ENCODE assay signal across 8 mouse cellular contexts in the genomic region with DNA sequence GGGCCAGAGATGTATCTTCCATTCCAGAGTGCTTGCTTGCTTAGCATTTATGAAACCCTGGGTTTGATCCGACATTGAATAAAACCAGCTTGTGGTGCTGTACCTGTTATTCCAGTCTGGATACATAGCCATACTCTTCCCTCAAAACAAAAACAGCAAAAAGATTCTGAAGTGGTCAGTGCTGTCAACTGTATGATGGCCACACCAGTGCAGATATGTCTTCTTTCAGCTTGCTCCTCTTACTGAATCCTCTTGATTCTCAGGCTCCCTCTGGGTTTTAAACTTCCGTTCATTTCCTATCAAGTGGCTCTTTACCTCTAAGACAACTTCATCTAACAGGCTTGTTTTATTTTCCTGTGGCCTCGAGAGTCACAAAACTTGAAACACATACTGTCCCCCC. TPM values are rescaled to one million over a fixed set of nuclear protein-coding genes. Genes with fewer than 3 reads are reported as not detected.
DNase-seq lines count a peak whose midpoint lies in the region; ATAC-seq and TF ChIP-seq lines count a peak whose summit lies in the region.

A gene (minus strand): TSS at position 101 of the 400 bp plus-strand sequence.

- intact Hi-C loops in gastrocnemius, postnatal 14 days (cut with DNase I; ENCODE audit: low total_unique reads), result no loop called here

- peak within 1 kb of the TSS; percentile 93 for H3K27ac ChIP-seq in heart, embryonic 12.5 days (ENCODE audit: poor library complexity, severe bottlenecking)
- peak within 1 kb of the TSS; percentile 77; the same call in 1 of the 2 replicates for H3K27ac ChIP-seq in limb, embryonic 14.5 days (replicated peaks; ENCODE audit: low read depth, low read length)

- DNase-seq in gastrocnemius, postnatal 4 days (ENCODE audit: low spot score in 2 of 2), result no peak
- no peak for DNase-seq in gastrocnemius, postnatal 14 days
- DNase-seq in adrenal gland, postnatal 14 days, result no peak
- DNase-seq in limb, embryonic 14.5 days (ENCODE audit: low spot score), result no peak
- no peak for DNase-seq in embryo, embryonic 10.5 days (ENCODE audit: low spot score)
- no peak for DNase-seq in thymus, adult 18-20 months
- DNase-seq in c-Kit-positive CD71-positive TER-119-positive erythroid progenitor cells, embryonic 14.5 days (ENCODE audit: low spot score), result no peak

- no peaks in the 10 kb centered on the region for H3K36me3 ChIP-seq in heart, embryonic 12.5 days
- peaks cover 3% of the 10 kb centered on the region; the same call in 1 of the 2 replicates for H3K36me3 ChIP-seq in limb, embryonic 14.5 days (ENCODE audit: control insufficient read depth, insufficient read depth, low read length)

- H3K27me3 ChIP-seq in heart, embryonic 12.5 days (replicated peaks), result no peaks in the 10 kb centered on the region
- H3K27me3 ChIP-seq in limb, embryonic 14.5 days (ENCODE audit: control insufficient read depth, insufficient read depth, low read length), result no peaks in the 10 kb centered on the region

- no peak for TF ChIP-seq POLR2A in limb, embryonic 14.5 days (IDR thresholded peaks at IDR 0.05; ENCODE audit: borderline replicate concordance, extremely low read depth, insufficient read depth, insufficient read length)

- peaks cover 21% of the 10 kb centered on the region for H3K4me1 ChIP-seq in heart, embryonic 12.5 days (replicated peaks)
- H3K4me1 ChIP-seq in limb, embryonic 14.5 days (ENCODE audit: control insufficient read depth, insufficient read depth, low read length), result peaks cover 10% of the 10 kb centered on the region

- H3K9me3 ChIP-seq in heart, embryonic 12.5 days (replicated peaks), result peaks cover 8% of the 10 kb centered on the region; the same call in 1 of the 2 replicates
- H3K9me3 ChIP-seq in limb, embryonic 14.5 days (ENCODE audit: control insufficient read depth, low read length), result no peaks in the 10 kb centered on the region

- peak within 1 kb of the TSS; percentile 63 for H3K9ac ChIP-seq in heart, embryonic 12.5 days
- H3K9ac ChIP-seq in limb, embryonic 14.5 days (ENCODE audit: low read depth, low read length, severe bottlenecking), result peak within 1 kb of the TSS; percentile 85; the same call in 1 of the 2 replicates

- peak within 1 kb of the TSS; percentile 83 for H3K4me2 ChIP-seq in heart, embryonic 12.5 days
- H3K4me2 ChIP-seq in limb, embryonic 14.5 days (replicated peaks; ENCODE audit: low read depth, low read length, severe bottlenecking), result peak within 1 kb of the TSS; percentile 79

- peak within 1 kb of the TSS; percentile 94 for H3K4me3 ChIP-seq in heart, embryonic 12.5 days
- H3K4me3 ChIP-seq in limb, embryonic 14.5 days (replicated peaks; ENCODE audit: low read length), result peak within 1 kb of the TSS; percentile 82

- WGBS in heart, embryonic 12.5 days, result 72% methylated on average over 3 of the region's 3 CpGs
- WGBS in limb, embryonic 14.5 days, result 78% methylated on average over 3 of the region's 3 CpGs

- no peak for ATAC-seq in heart, embryonic 12.5 days (ENCODE audit: insufficient number of reproducible peaks, low FRiP score)
- no peak for ATAC-seq in limb, embryonic 14.5 days (ENCODE audit: low FRiP score, low read depth)

RNA-seq across cellular contexts. Expression of the gene that starts here (rescaled TPM):
- total RNA-seq in gastrocnemius, postnatal 4 days (2021), result 10 to 100 TPM; 12.0 to 13.2 TPM
- 10 to 100 TPM in 1 of 2 experiments, 1 to 10 TPM in 1; 7.8 to 10.6 TPM for total RNA-seq in gastrocnemius, postnatal 14 days (2021)
- 15.0 and 19.6 TPM in 2 replicates for total RNA-seq in adrenal gland, postnatal 14 days (2021)
- polyA plus RNA-seq in heart, embryonic 12.5 days (2016; fragmentation: Nextera tagmentation; extraction: Ambion mirVana), result 16.7 and 17.0 TPM in 2 replicates
- 18.6 and 19.2 TPM in 2 replicates for polyA plus RNA-seq in limb, embryonic 14.5 days (2012; rRNA removed)
- 19.7 and 20.7 TPM in 2 replicates for polyA plus RNA-seq in limb, embryonic 14.5 days (2014; fragmentation: Nextera tagmentation; extraction: Ambion mirVana)
